Mouse (Mus musculus): Measurements from ENCODE around the gene Krtap19-5. TPM values are rescaled to one million over a fixed set of nuclear protein-coding genes. Genes with fewer than 3 reads are reported as not detected.

The Krtap19-5 gene
- total RNA-seq, 1 experiment: not detected

GRCm38 (mm10) chr16:88884989-88885388, 11.3 kb downstream of the Krtap19-5 start, which contains the start of gene Krtap19-4:
TSS of gene Krtap19-4 (minus strand) at chr16:88885089.
- no peak for DNase-seq (ENCODE audit: low read depth, low spot score)
- in situ Hi-C loops (cut with MboI; ENCODE audit: low sequenced_read_pairs in 2 of 2, unreplicated experiment in 2 of 2): no loop called here
- no peak within 1 kb of the TSS for H3K4me3 ChIP-seq (ENCODE audit: insufficient read depth in 1 of 2, low read depth in 1 of 2, low read length in 2 of 2, poor library complexity in 1 of 2, severe bottlenecking in 1 of 2)
- H3K9me3 ChIP-seq (ENCODE audit: control insufficient read depth, insufficient read depth, low read depth, low read length): no peaks in the 10 kb centered on the region
- H3K9ac ChIP-seq (ENCODE audit: insufficient read depth, low read depth, low read length, poor library complexity, severe bottlenecking): no peak within 1 kb of the TSS
- H3K4me1 ChIP-seq (ENCODE audit: control insufficient read depth in 2 of 2, insufficient read depth in 2 of 2, low read length in 2 of 2, poor library complexity in 1 of 2): no peaks in the 10 kb centered on the region; a peak in 1 of 4 replicates
- H3K36me3 ChIP-seq (ENCODE audit: control insufficient read depth, insufficient read depth, low read length, poor library complexity, severe bottlenecking): no peaks in the 10 kb centered on the region
- H3K27ac ChIP-seq (ENCODE audit: insufficient read depth, low read depth, low read length, poor library complexity, severe bottlenecking): no peak within 1 kb of the TSS
- TF ChIP-seq HCFC1 (IDR thresholded peaks at IDR 0.05; ENCODE audit: borderline replicate concordance, insufficient read depth, low read length): no peak
- no peak for TF ChIP-seq ZNF384 (IDR thresholded peaks at IDR 0.05; ENCODE audit: low read depth, low read length)

DNA sequence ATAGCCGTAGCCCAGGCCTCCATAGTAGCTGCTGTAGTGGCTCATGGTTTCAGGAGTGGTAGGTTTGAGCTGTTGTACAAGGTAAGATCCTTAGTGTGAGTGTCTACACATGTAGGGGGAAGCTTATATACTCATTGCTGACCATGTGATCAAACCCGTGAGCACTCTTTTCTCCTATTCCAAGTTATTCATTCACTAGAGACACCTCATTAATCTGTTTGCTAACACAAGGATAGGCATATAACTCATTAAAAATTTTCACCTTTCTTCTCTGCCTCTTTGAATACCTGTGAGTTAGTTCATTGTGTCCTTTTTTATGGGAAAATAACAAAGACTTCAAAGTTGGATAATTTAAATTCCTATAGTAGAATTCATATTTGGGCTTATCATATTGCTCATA, 18.3 kb downstream of the Krtap19-5 start, which contains the start of gene Krtap19-3:
Gene Krtap19-3, minus strand, starts transcription at position 101 of the 400 bp plus-strand sequence.
- TF ChIP-seq CHD2 (IDR thresholded peaks at IDR 0.05; ENCODE audit: low read depth, low read length): no peak
- no peak for TF ChIP-seq HCFC1 (IDR thresholded peaks at IDR 0.05; ENCODE audit: borderline replicate concordance, insufficient read depth, low read length)
- no peak for TF ChIP-seq MAFK (IDR thresholded peaks at IDR 0.05; ENCODE audit: insufficient read depth, low read depth, low read length)
- TF ChIP-seq ZC3H11A (IDR thresholded peaks at IDR 0.05; ENCODE audit: borderline replicate concordance, low read depth, low read length): no peak
- no peak for TF ChIP-seq ZNF384 (IDR thresholded peaks at IDR 0.05; ENCODE audit: low read depth, low read length)
- H3K27ac ChIP-seq (ENCODE audit: insufficient read depth, low read depth, low read length, poor library complexity, severe bottlenecking): no peak within 1 kb of the TSS
- in situ Hi-C loops (cut with MboI; ENCODE audit: low sequenced_read_pairs in 2 of 2, unreplicated experiment in 2 of 2): no loop called here

GRCm38 (mm10) chr16:88874169-88874568, 22.1 kb downstream of the Krtap19-5 start, which contains the start of gene Krtap19-2:
TSS of gene Krtap19-2 (minus strand) at chr16:88874269.
- Histone ChIP-seq H3K4me3 (ENCODE audit: insufficient read depth in 1 of 2, low read depth in 1 of 2, low read length in 2 of 2, poor library complexity in 1 of 2, severe bottlenecking in 1 of 2) (no peak within 1 kb of the TSS), H3K9ac (ENCODE audit: insufficient read depth, low read depth, low read length, poor library complexity, severe bottlenecking) (no peak within 1 kb of the TSS), H3K36me3 (ENCODE audit: control insufficient read depth, insufficient read depth, low read length, poor library complexity, severe bottlenecking) (no peaks in the 10 kb centered on the region), H3K27ac (ENCODE audit: insufficient read depth, low read depth, low read length, poor library complexity, severe bottlenecking) (no peak within 1 kb of the TSS), H3K4me1 (ENCODE audit: control insufficient read depth in 2 of 2, insufficient read depth in 2 of 2, low read length in 2 of 2, poor library complexity in 1 of 2) (no peaks in the 10 kb centered on the region), H3K9me3 (ENCODE audit: control insufficient read depth, insufficient read depth, low read depth, low read length) (no peaks in the 10 kb centered on the region)
- in situ Hi-C loops (cut with MboI; ENCODE audit: low sequenced_read_pairs in 2 of 2, unreplicated experiment in 2 of 2): no loop called here
- TF ChIP-seq ZNF384 (IDR thresholded peaks at IDR 0.05; ENCODE audit: low read depth, low read length): no peak
- TF ChIP-seq MAFK (IDR thresholded peaks at IDR 0.05; ENCODE audit: insufficient read depth, low read depth, low read length): no peak
- TF ChIP-seq HCFC1 (IDR thresholded peaks at IDR 0.05; ENCODE audit: borderline replicate concordance, insufficient read depth, low read length): no peak
- TF ChIP-seq ZC3H11A (IDR thresholded peaks at IDR 0.05; ENCODE audit: borderline replicate concordance, low read depth, low read length): no peak
- no peak for TF ChIP-seq CHD2 (IDR thresholded peaks at IDR 0.05; ENCODE audit: low read depth, low read length)
- DNase-seq (ENCODE audit: low read depth, low spot score): no peak

More for the DNA sequence above, 18.3 kb downstream of the Krtap19-5 start, which contains the start of gene Krtap19-3:
- Histone ChIP-seq H3K4me1 (ENCODE audit: control insufficient read depth in 2 of 2, insufficient read depth in 2 of 2, low read length in 2 of 2, poor library complexity in 1 of 2) (no peaks in the 10 kb centered on the region; a peak in 1 of 4 replicates), H3K9ac (ENCODE audit: insufficient read depth, low read depth, low read length, poor library complexity, severe bottlenecking) (no peak within 1 kb of the TSS), H3K36me3 (ENCODE audit: control insufficient read depth, insufficient read depth, low read length, poor library complexity, severe bottlenecking) (no peaks in the 10 kb centered on the region), H3K9me3 (ENCODE audit: control insufficient read depth, insufficient read depth, low read depth, low read length) (no peaks in the 10 kb centered on the region), H3K4me3 (ENCODE audit: insufficient read depth in 1 of 2, low read depth in 1 of 2, low read length in 2 of 2, poor library complexity in 1 of 2, severe bottlenecking in 1 of 2) (no peak within 1 kb of the TSS)
- DNase-seq (ENCODE audit: low read depth, low spot score): no peak

- Histone ChIP-seq H3K27ac (ENCODE audit: insufficient read depth, low read depth, low read length, poor library complexity, severe bottlenecking) (no peak within 1 kb of the TSS), H3K9ac (ENCODE audit: insufficient read depth, low read depth, low read length, poor library complexity, severe bottlenecking) (no peak within 1 kb of the TSS), H3K9me3 (ENCODE audit: control insufficient read depth, insufficient read depth, low read depth, low read length) (no peaks in the 10 kb centered on the region), H3K4me1 (ENCODE audit: control insufficient read depth in 2 of 2, insufficient read depth in 2 of 2, low read length in 2 of 2, poor library complexity in 1 of 2) (no peaks in the 10 kb centered on the region), H3K36me3 (ENCODE audit: control insufficient read depth, insufficient read depth, low read length, poor library complexity, severe bottlenecking) (no peaks in the 10 kb centered on the region), H3K4me3 (ENCODE audit: insufficient read depth in 1 of 2, low read depth in 1 of 2, low read length in 2 of 2, poor library complexity in 1 of 2, severe bottlenecking in 1 of 2) (no peak within 1 kb of the TSS)
- in situ Hi-C loops (cut with MboI; ENCODE audit: low sequenced_read_pairs in 2 of 2, unreplicated experiment in 2 of 2): no loop called here
- TF ChIP-seq CHD2 (IDR thresholded peaks at IDR 0.05; ENCODE audit: low read depth, low read length): no peak
- TF ChIP-seq MAFK (IDR thresholded peaks at IDR 0.05; ENCODE audit: insufficient read depth, low read depth, low read length): no peak
- no peak for TF ChIP-seq HCFC1 (IDR thresholded peaks at IDR 0.05; ENCODE audit: borderline replicate concordance, insufficient read depth, low read length)
- TF ChIP-seq ZNF384 (IDR thresholded peaks at IDR 0.05; ENCODE audit: low read depth, low read length): no peak
- no peak for TF ChIP-seq ZC3H11A (IDR thresholded peaks at IDR 0.05; ENCODE audit: borderline replicate concordance, low read depth, low read length)
- DNase-seq (ENCODE audit: low read depth, low spot score): no peak
These were observed 26.9 kb downstream of the Krtap19-5 start, which contains the start of gene Krtap19-1 for GRCm38 (mm10) chr16:88869311-88869710. TSS of gene Krtap19-1 (minus strand) at chr16:88869411.

Data from ES-E14 (cell line).